Mouse (Mus musculus) ES-Bruce4 (cell line): ENCODE data around the gene Il17re. TPM values are rescaled to one million over a fixed set of nuclear protein-coding genes. Genes with fewer than 3 reads are reported as not detected.

Source experiments
- H3K27ac ChIP-seq: 2 replicates; pipeline ENCODE4 v1.5.1; 2012; ENCODE audit warnings: low read length, inconsistent platforms; ENCODE audit not compliant: insufficient read depth
- H3K27me3 ChIP-seq: 2 replicates; pipeline ENCODE4 v1.6.1; 2012; ENCODE audit warnings: mild to moderate bottlenecking, low read length, inconsistent platforms; ENCODE audit not compliant: control insufficient read depth, poor library complexity, insufficient read depth, severe bottlenecking
- H3K36me3 ChIP-seq: 2 replicates; pipeline ENCODE4 v1.6.1; 2012; ENCODE audit warnings: inconsistent platforms, mild to moderate bottlenecking, low read length, moderate library complexity; ENCODE audit not compliant: control insufficient read depth, poor library complexity, insufficient read depth, severe bottlenecking
- H3K4me1 ChIP-seq: one replicate; pipeline ENCODE4 v1.8.1; 2011; ENCODE audit warnings: low read length; ENCODE audit not compliant: control insufficient read depth, insufficient read depth
- H3K4me3 ChIP-seq: 2 replicates; pipeline ENCODE4 v1.5.1; 2011; ENCODE audit warnings: low read depth, mild to moderate bottlenecking, low read length
- H3K9ac ChIP-seq: 2 replicates; pipeline ENCODE4 v1.6.1; 2012; ENCODE audit warnings: low read depth, mild to moderate bottlenecking, inconsistent platforms; ENCODE audit not compliant: poor library complexity, severe bottlenecking
- H3K9me3 ChIP-seq: replicated peaks from 2 replicates; pipeline ENCODE4 v1.6.1; 2012; ENCODE audit warnings: mild to moderate bottlenecking, low read length, inconsistent platforms; ENCODE audit not compliant: control insufficient read depth, poor library complexity, insufficient read depth, severe bottlenecking
- CTCF ChIP-seq: IDR thresholded peaks from one replicate; pipeline ENCODE4 v1.8.1; 2011; ENCODE audit warnings: low read depth, low read length
- EP300 ChIP-seq: IDR thresholded peaks from 2 replicates; pipeline ENCODE4 v1.6.1; 2011; ENCODE audit warnings: low read depth, low read length; ENCODE audit not compliant: insufficient read depth
- POLR2A ChIP-seq: IDR thresholded peaks from one replicate; pipeline ENCODE4 v1.8.1; 2011; ENCODE audit warnings: low read length; ENCODE audit not compliant: insufficient read depth
- polyA plus RNA-seq: library from polyadenylated mRNA; stranded (reverse); fragments of >200 nt; gene quantifications from 2 replicates; pipeline ENCODE4 v1.2.4, GENCODE M21; 2011; ENCODE audit warnings: low read depth; ENCODE audit not compliant: missing spikeins, insufficient read depth, insufficient read length

Il17re gene
- polyA plus RNA-seq, 1 experiment: 3.1 TPM

GRCm38 (mm10) chr6:113447639-113448038, 10.6 kb upstream of the Il17re start:
- no peak overlapping the region for H3K27ac ChIP-seq
- H3K9me3 ChIP-seq: no peaks in the 10 kb centered on the region
- H3K4me3 ChIP-seq: no peak overlapping the region
- H3K36me3 ChIP-seq: peaks cover 12% of the 10 kb centered on the region
- TF ChIP-seq POLR2A (no peak), CTCF (no peak), EP300 (no peak)
- no peaks in the 10 kb centered on the region for H3K27me3 ChIP-seq
- H3K4me1 ChIP-seq: no peaks in the 10 kb centered on the region
- H3K9ac ChIP-seq: no peak overlapping the region

GRCm38 (mm10) chr6:113451839-113452238, 6.4 kb upstream of the Il17re start:
- Histone ChIP-seq H3K36me3 (peaks cover 9% of the 10 kb centered on the region), H3K4me3 (no peak overlapping the region), H3K27me3 (no peaks in the 10 kb centered on the region), H3K4me1 (no peaks in the 10 kb centered on the region), H3K9ac (no peak overlapping the region), H3K27ac (no peak overlapping the region), H3K9me3 (no peaks in the 10 kb centered on the region)
- TF ChIP-seq CTCF (no peak), EP300 (no peak), POLR2A (no peak)

DNA sequence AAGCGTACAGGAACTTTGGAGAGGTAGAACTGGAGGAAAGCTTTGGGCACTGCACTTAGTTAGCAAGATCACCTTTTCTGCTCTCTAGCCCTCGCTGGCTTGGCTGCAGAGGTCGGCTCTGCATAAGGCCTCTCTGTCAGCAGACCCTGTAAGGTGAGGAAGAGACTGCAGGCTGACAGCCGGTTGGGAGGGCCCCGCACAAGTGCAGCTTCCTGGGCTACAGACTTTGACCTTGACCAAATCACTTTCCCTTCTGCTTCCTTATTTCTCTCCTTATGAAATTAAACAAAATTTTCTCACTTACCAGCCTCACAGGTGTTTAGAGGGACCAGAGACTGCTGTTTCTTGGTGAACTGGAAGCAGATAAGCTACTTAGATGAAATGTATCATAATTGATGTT, 3.3 kb upstream of the Il17re start:
- H3K4me1 ChIP-seq: no peaks in the 10 kb centered on the region
- H3K9me3 ChIP-seq: no peaks in the 10 kb centered on the region
- H3K4me3 ChIP-seq: no peak overlapping the region
- no peaks in the 10 kb centered on the region for H3K27me3 ChIP-seq
- H3K9ac ChIP-seq: no peak overlapping the region
- no peaks in the 10 kb centered on the region for H3K36me3 ChIP-seq
- TF ChIP-seq CTCF: no peak
- TF ChIP-seq EP300: no peak
- TF ChIP-seq POLR2A: no peak
- no peak overlapping the region for H3K27ac ChIP-seq

GRCm38 (mm10) chr6:113458635-113459034, 351 bp downstream of the Il17re start:
- Histone ChIP-seq H3K4me3 (peak overlapping the region; percentile 10), H3K9me3 (no peaks in the 10 kb centered on the region), H3K36me3 (no peaks in the 10 kb centered on the region), H3K27me3 (no peaks in the 10 kb centered on the region), H3K27ac (no peak overlapping the region), H3K9ac (no peak overlapping the region), H3K4me1 (no peaks in the 10 kb centered on the region)
- TF ChIP-seq CTCF (no peak), EP300 (0 out of 2 replicates have a peak, but pooled peaks have one; percentile 68)

DNA sequence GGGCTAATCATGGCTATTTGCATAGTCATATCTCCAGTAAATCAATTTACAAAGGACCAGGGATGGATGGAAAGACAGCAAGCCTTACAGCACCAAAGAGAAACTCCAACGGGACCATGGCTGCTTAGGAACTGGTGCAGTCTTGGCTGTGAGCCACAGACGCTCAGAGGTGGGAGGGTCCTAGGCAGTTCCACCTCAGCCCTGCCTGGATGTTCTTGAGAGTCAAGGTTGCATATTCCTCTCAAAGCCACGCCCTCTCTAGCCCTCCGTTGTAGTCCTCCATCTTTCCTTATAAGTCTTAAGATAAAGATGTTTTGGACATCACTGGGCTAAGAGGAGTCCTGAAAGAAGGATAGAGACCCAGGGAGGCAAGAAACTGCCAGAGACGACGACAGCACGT, 5.8 kb downstream of the Il17re start:
- no peaks in the 10 kb centered on the region for H3K27me3 ChIP-seq
- no peak overlapping the region for H3K9ac ChIP-seq
- no peaks in the 10 kb centered on the region for H3K4me1 ChIP-seq
- no peak overlapping the region for H3K4me3 ChIP-seq
- no peak overlapping the region for H3K27ac ChIP-seq
- no peaks in the 10 kb centered on the region for H3K9me3 ChIP-seq
- TF ChIP-seq EP300 (no peak), CTCF (no peak), POLR2A (no peak)
- no peaks in the 10 kb centered on the region for H3K36me3 ChIP-seq

DNA sequence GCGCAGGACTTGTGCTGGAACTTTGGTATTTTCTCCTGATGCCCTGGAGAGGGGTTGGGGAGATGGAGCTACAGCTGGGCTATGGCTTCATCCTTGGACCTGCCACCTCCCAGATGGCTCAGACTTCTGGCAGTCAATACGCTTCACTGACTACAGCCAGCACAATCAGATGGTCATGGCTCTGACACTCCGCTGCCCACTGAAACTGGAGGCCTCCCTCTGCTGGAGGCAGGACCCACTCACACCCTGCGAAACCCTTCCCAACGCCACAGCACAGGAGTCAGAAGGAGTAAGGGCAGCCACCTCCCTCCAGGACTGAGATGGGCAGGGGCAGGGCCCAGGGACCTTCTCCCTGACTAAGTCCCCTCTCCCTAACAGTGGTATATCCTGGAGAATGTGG, 7.3 kb downstream of the Il17re start:
- Histone ChIP-seq H3K27ac (no peak overlapping the region), H3K4me3 (no peak overlapping the region), H3K9ac (no peak overlapping the region), H3K9me3 (no peaks in the 10 kb centered on the region), H3K36me3 (no peaks in the 10 kb centered on the region), H3K4me1 (no peaks in the 10 kb centered on the region), H3K27me3 (no peaks in the 10 kb centered on the region)
- TF ChIP-seq EP300: no peak
- TF ChIP-seq POLR2A: no peak
- no peak for TF ChIP-seq CTCF
